Mouse (Mus musculus): ENCODE results near the gene 4930453N24Rik. TPM values are rescaled to one million over a fixed set of nuclear protein-coding genes. Genes with fewer than 3 reads are reported as not detected.

4930453N24Rik gene
- polyA plus RNA-seq (2011; ENCODE audit: insufficient read depth, insufficient read length, low replicate concordance, missing spikeins): 27.8 and 32.1 TPM in 2 replicates

DNA sequence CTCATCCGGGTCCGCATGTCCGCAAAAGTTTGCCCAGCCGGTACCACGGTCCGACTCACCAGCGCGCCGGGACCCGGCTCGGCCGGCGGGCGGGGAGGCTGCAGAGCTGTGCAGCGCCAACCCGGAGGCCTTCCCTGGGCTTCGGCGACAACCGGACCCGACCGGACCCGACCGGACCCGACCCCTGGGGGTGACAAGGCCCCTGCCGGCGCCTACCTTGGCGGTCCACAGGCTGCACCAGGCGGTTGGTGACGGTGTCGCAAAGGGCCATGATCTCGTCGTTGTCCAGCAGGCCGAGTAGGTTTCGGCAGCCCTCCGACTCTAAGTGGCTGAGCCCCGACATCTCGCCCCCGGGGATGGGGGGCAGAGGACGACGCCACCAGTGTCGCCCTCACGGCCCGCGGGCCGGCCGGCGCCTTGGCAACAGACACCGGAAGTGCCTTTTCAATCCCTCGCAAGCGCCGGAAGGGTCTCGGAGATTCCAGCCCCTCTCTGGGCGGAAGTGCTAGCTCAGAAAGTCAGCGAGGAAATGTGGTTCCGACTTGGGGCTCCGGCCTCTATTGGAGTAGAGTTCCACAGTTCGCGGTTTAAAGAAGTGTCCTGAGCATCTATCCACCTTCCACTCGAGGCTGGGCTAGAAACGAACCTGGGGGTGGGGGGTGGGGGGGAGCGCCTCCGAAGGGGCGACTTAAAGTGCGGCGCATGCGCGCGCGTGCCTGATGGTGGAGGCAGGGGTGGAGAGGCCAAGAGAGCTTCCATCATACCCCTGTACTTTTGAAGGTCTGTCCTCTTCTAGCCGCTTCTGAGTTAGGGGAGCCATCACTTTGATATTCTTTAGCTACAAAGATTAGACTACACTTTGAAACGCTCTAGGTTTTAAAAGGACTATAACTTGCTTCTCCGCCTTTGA, at the start of gene 4930453N24Rik:
Gene 4930453N24Rik (minus strand): TSS at position 641 of the 910 bp plus-strand sequence.
- Histone ChIP-seq H3K4me3 (replicated peaks; ENCODE audit: control insufficient read depth, low read depth, low read length) (peak within 1 kb of the TSS; percentile 90), H3K4me1 (ENCODE audit: control insufficient read depth, insufficient read depth, low read length) (no peaks in the 10 kb centered on the region), H3K27ac (ENCODE audit: control insufficient read depth, insufficient read depth, low read depth, low read length, poor library complexity) (peak within 1 kb of the TSS; percentile 82)
- TF ChIP-seq CTCF (IDR thresholded peaks at IDR 0.05; ENCODE audit: control insufficient read depth, insufficient read depth, low read length) (no peak), POLR2A (IDR thresholded peaks at IDR 0.05; ENCODE audit: borderline replicate concordance, control insufficient read depth, low read depth, low read length) (peak; percentile 39; the same call in 1 of the 2 replicates)
- 2% methylated on average over 72 of the region's 72 CpGs for WGBS

DNA sequence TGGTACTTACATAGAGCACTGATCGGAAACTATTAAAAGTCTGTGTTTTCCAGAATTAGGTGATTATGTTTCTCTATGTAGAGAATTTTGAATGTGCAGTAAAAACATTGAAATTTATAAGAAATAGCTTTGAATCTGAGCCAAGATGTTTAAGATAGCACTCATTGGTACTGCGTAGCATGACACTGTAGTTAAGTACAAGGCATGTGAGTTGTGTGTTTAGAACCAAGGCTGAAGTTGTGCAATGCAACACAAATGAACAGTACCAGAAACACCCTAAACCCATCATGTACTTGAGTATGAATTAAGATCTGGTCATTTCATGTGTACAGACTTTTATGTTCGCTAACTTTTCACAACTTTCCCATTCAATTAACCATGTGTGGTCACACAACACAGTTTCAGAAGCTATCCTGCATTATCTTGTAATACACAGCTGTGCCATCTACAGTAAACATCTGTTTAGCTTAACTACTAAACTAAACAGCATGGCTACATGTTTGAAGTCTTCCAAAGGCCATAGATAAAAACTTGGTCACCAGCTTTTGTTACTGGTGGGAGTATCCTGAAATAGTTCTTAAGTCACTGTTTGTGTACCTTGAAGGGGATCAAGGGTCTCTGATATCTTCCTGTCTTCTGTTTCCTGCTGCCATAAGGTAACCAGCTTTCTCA, 46.3 kb upstream of the 4930453N24Rik start:
- no peak overlapping the region for H3K27ac ChIP-seq (ENCODE audit: control insufficient read depth, insufficient read depth, low read depth, low read length, poor library complexity)
- 81% methylated on average over 3 of the region's 3 CpGs for WGBS
- TF ChIP-seq CTCF (IDR thresholded peaks at IDR 0.05; ENCODE audit: control insufficient read depth, insufficient read depth, low read length): no peak
- no peak for TF ChIP-seq POLR2A (IDR thresholded peaks at IDR 0.05; ENCODE audit: borderline replicate concordance, control insufficient read depth, low read depth, low read length)
- H3K4me3 ChIP-seq (replicated peaks; ENCODE audit: control insufficient read depth, low read depth, low read length): no peak overlapping the region
- H3K4me1 ChIP-seq (ENCODE audit: control insufficient read depth, insufficient read depth, low read length): no peaks in the 10 kb centered on the region

DNA sequence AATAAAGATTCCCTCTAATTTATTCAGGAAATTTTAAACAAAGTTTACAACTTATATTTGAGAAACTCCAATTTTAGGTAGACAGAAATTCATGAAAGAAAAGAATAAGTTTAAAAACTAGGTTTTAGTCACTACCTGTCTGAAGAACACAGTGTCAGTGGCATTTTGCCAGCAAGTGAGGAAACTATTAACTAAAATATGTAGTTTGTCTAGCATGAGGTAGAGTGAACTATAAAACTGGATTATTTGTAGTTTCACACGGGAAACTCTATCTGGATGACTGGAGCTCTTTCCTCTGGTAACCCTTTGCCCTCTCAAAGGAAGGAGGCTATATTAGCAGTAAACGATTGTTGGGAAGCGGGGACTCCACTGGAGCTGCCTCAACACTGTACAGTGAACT, 32.1 kb upstream of the 4930453N24Rik start:
- Histone ChIP-seq H3K4me1 (ENCODE audit: control insufficient read depth, insufficient read depth, low read length) (no peaks in the 10 kb centered on the region; the same call in 1 of the 2 replicates), H3K27ac (ENCODE audit: control insufficient read depth, insufficient read depth, low read depth, low read length, poor library complexity) (no peak overlapping the region), H3K4me3 (replicated peaks; ENCODE audit: control insufficient read depth, low read depth, low read length) (no peak overlapping the region)
- 93% methylated on average over 3 of the region's 3 CpGs for WGBS
- TF ChIP-seq CTCF (IDR thresholded peaks at IDR 0.05; ENCODE audit: control insufficient read depth, insufficient read depth, low read length) (no peak), POLR2A (IDR thresholded peaks at IDR 0.05; ENCODE audit: borderline replicate concordance, control insufficient read depth, low read depth, low read length) (no peak)

DNA sequence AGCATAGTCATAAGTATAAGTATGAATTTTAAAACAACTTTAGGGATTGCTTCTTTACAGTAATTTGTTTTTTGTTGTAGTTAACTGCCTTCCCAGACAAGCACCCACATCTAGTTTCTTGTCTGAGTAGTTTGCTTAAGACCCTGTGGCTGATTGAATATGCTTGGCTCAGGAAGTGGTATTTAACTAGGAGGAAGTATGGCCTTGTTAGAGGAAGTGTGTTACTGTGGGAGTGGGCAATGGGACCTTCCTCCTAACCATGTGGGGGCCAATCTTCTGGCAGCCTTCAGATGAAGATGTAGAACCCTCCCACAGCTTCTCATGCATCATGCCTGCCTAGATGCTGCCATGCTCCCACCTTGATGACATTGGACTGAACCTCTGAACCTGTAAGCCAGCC, 30.7 kb upstream of the 4930453N24Rik start:
- TF ChIP-seq POLR2A (IDR thresholded peaks at IDR 0.05; ENCODE audit: borderline replicate concordance, control insufficient read depth, low read depth, low read length): no peak
- no peak for TF ChIP-seq CTCF (IDR thresholded peaks at IDR 0.05; ENCODE audit: control insufficient read depth, insufficient read depth, low read length)
- H3K27ac ChIP-seq (ENCODE audit: control insufficient read depth, insufficient read depth, low read depth, low read length, poor library complexity): no peak overlapping the region
- H3K4me1 ChIP-seq (ENCODE audit: control insufficient read depth, insufficient read depth, low read length): no peaks in the 10 kb centered on the region; the same call in 1 of the 2 replicates
- no peak overlapping the region for H3K4me3 ChIP-seq (replicated peaks; ENCODE audit: control insufficient read depth, low read depth, low read length)

DNA sequence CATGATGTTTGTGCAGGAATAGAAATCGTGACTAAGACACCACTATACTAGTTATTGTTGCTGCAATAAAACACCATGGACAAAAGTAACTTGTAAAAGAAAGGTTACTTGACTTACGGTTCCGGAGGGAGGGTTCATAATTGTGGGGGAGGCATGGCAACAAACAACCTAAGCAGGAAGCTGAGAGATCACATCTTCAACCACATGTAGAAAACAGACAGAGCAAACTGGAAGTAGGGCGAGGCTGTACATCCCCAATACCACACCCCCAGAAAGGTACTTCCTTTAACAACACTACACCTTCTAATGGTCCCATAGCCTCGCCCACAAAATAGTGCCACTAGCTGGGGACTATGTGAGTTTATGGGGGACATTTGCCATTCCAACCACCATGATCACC, 29.4 kb upstream of the 4930453N24Rik start:
- Histone ChIP-seq H3K4me3 (replicated peaks; ENCODE audit: control insufficient read depth, low read depth, low read length) (no peak overlapping the region), H3K27ac (ENCODE audit: control insufficient read depth, insufficient read depth, low read depth, low read length, poor library complexity) (no peak overlapping the region), H3K4me1 (ENCODE audit: control insufficient read depth, insufficient read depth, low read length) (no peaks in the 10 kb centered on the region; the same call in 1 of the 2 replicates)
- TF ChIP-seq CTCF (IDR thresholded peaks at IDR 0.05; ENCODE audit: control insufficient read depth, insufficient read depth, low read length) (no peak), POLR2A (IDR thresholded peaks at IDR 0.05; ENCODE audit: borderline replicate concordance, control insufficient read depth, low read depth, low read length) (no peak)
- 79% methylated on average over 5 of the region's 5 CpGs for WGBS

DNA sequence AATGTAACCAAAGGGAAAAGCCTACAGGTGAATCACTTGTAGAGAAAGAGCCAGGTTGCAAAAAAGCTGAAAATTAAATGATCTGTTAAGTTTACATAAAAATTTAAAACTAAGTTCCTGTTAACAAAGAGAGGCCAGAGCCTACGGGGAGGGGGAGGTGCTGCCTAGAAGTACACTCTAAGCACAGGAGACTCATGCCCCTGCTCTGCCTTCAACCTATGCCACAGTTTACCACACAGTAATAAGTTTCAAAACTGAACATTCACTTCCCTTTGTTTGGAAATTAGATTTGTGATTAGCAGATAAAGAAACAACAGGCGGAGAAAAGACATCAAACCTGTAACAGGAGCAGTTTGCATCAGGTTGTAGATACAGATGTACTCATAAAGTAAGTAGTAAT, 23.8 kb upstream of the 4930453N24Rik start:
- no peak overlapping the region for H3K4me3 ChIP-seq (replicated peaks; ENCODE audit: control insufficient read depth, low read depth, low read length)
- no peak overlapping the region for H3K27ac ChIP-seq (ENCODE audit: control insufficient read depth, insufficient read depth, low read depth, low read length, poor library complexity)
- no peaks in the 10 kb centered on the region for H3K4me1 ChIP-seq (ENCODE audit: control insufficient read depth, insufficient read depth, low read length)
- TF ChIP-seq POLR2A (IDR thresholded peaks at IDR 0.05; ENCODE audit: borderline replicate concordance, control insufficient read depth, low read depth, low read length) (no peak), CTCF (IDR thresholded peaks at IDR 0.05; ENCODE audit: control insufficient read depth, insufficient read depth, low read length) (no peak)
- 47% methylated on average over 2 of the region's 2 CpGs for WGBS

DNA sequence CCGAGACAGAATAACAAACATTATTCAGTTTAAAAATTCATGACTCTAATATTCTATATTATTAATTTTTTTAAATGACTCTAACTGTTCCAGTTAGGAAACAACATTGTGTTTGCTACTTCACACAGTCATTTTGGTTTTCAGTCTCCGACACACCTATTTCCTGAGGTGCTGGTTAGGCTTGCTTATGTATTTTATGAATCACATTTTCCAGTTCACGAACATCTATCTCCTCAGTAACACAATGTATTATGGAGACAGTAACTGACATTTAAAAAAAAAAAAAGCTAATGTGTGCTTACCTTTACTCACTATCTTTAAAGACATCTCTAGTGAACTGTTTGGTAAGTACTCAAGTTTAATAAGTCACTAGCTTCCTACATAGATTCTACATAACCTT, 18.7 kb upstream of the 4930453N24Rik start:
- TF ChIP-seq CTCF (IDR thresholded peaks at IDR 0.05; ENCODE audit: control insufficient read depth, insufficient read depth, low read length) (no peak), POLR2A (IDR thresholded peaks at IDR 0.05; ENCODE audit: borderline replicate concordance, control insufficient read depth, low read depth, low read length) (no peak)
- Histone ChIP-seq H3K4me1 (ENCODE audit: control insufficient read depth, insufficient read depth, low read length) (no peaks in the 10 kb centered on the region), H3K4me3 (replicated peaks; ENCODE audit: control insufficient read depth, low read depth, low read length) (no peak overlapping the region), H3K27ac (ENCODE audit: control insufficient read depth, insufficient read depth, low read depth, low read length, poor library complexity) (no peak overlapping the region)
- 85% methylated on average over 3 of the region's 3 CpGs for WGBS

DNA sequence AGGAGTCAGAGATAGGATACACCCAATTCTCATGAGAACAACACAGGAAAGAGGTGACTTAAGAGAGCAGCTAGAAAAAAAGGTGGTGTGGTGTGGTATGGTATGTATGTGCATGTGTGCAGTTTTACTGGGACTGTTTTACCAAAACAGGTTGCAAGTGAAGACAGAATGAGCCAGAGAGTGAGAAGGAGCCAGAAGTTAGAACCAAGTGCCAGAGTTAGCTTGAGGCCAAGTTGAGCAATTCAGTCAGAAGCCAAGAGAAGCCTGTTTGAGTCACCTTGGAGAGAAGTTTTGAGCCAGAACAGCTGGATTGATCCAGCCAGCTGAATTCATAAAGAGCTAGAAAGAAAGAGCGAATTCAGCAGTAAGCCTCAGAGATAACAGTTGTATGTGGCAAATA, 4.6 kb upstream of the 4930453N24Rik start:
- WGBS: 79% methylated on average over 1 of the region's 1 CpGs
- TF ChIP-seq CTCF (IDR thresholded peaks at IDR 0.05; ENCODE audit: control insufficient read depth, insufficient read depth, low read length) (no peak), POLR2A (IDR thresholded peaks at IDR 0.05; ENCODE audit: borderline replicate concordance, control insufficient read depth, low read depth, low read length) (no peak)
- H3K27ac ChIP-seq (ENCODE audit: control insufficient read depth, insufficient read depth, low read depth, low read length, poor library complexity): no peak overlapping the region
- no peaks in the 10 kb centered on the region for H3K4me1 ChIP-seq (ENCODE audit: control insufficient read depth, insufficient read depth, low read length)
- H3K4me3 ChIP-seq (replicated peaks; ENCODE audit: control insufficient read depth, low read depth, low read length): no peak overlapping the region
